Mouse (Mus musculus) bone marrow, adult 2 months (tissue): Measurements from ENCODE around the gene Adamts15.

Source experiments
- CTCF ChIP-seq: fragments of 200-500 bp; IDR thresholded peaks from 2 replicates; pipeline ENCODE4 v1.5.1; 2011; ENCODE audit warnings: low read length, control low read depth; ENCODE audit not compliant: control insufficient read depth, insufficient read depth
- POLR2A ChIP-seq: fragments of 200-500 bp; IDR thresholded peaks from 2 replicates; pipeline ENCODE4 v1.6.1; 2011; ENCODE audit warnings: low read depth, mild to moderate bottlenecking, control low read depth, low read length, borderline replicate concordance; ENCODE audit not compliant: control insufficient read depth

GRCm38 (mm10) chr9:30913429-30913828 lies 8.8 kb downstream of the Adamts15 start:
- TF ChIP-seq CTCF (no peak), POLR2A (no peak)
